Mouse (Mus musculus) T-helper 2 cell (primary cell): ENCODE results near the gene Lgi4.

Experiments used
- in situ Hi-C: fragments of 300-600 bp; cut with MboI, MseI; formaldehyde crosslinking; loops from one replicate; pipeline ENCODE4 v1.15.1; 2025; ENCODE audit warnings: high pct_unique_total_duplicates

The Lgi4 gene

GRCm38 (mm10) chr7:31076492-31076891 lies 17.4 kb downstream of the Lgi4 start, which contains the start of gene Fxyd3:
Gene Fxyd3 (minus strand): TSS chr7:31076704.
- in situ Hi-C loops: no loop called here

- in situ Hi-C loops: no loop called here
These were observed 18.3 kb downstream of the Lgi4 start for GRCm38 (mm10) chr7:31077470-31077869.

GRCm38 (mm10) chr7:31077885-31078445 lies 18.8 kb downstream of the Lgi4 start:
- in situ Hi-C loops: no loop called here

GRCm38 (mm10) chr7:31079670-31080069 lies 20.5 kb downstream of the Lgi4 start:
- in situ Hi-C loops: no loop called here

GRCm38 (mm10) chr7:31080611-31081010 lies 21.5 kb downstream of the Lgi4 start:
- in situ Hi-C loops: no loop called here

GRCm38 (mm10) chr7:31081106-31081505 lies 22.0 kb downstream of the Lgi4 start:
- in situ Hi-C loops: no loop called here

GRCm38 (mm10) chr7:31082106-31082505 lies 23.0 kb downstream of the Lgi4 start:
- in situ Hi-C loops: no loop called here

GRCm38 (mm10) chr7:31082831-31083588 lies 23.9 kb downstream of the Lgi4 start:
- in situ Hi-C loops: no loop called here

- in situ Hi-C loops: no loop called here
These were observed 25.0 kb downstream of the Lgi4 start for GRCm38 (mm10) chr7:31084140-31084539.

- in situ Hi-C loops: no loop called here
These were observed 26.0 kb downstream of the Lgi4 start for GRCm38 (mm10) chr7:31085171-31085570.

- in situ Hi-C loops: no loop called here
These were observed 27.1 kb downstream of the Lgi4 start for GRCm38 (mm10) chr7:31086175-31086755.

- in situ Hi-C loops: no loop called here
These were observed 28.1 kb downstream of the Lgi4 start for GRCm38 (mm10) chr7:31087262-31087661.

- in situ Hi-C loops: no loop called here
These were observed 29.1 kb downstream of the Lgi4 start for GRCm38 (mm10) chr7:31088206-31088605.

- in situ Hi-C loops: no loop called here
These were observed 30.6 kb downstream of the Lgi4 start for GRCm38 (mm10) chr7:31089721-31090120.

GRCm38 (mm10) chr7:31094774-31095501 lies 35.8 kb downstream of the Lgi4 start:
- in situ Hi-C loops: no loop called here

- in situ Hi-C loops: no loop called here
These were observed 37.9 kb downstream of the Lgi4 start for GRCm38 (mm10) chr7:31096892-31097564.

GRCm38 (mm10) chr7:31097583-31098248 lies 38.6 kb downstream of the Lgi4 start:
- in situ Hi-C loops: no loop called here

GRCm38 (mm10) chr7:31098697-31099611 lies 39.8 kb downstream of the Lgi4 start:
- in situ Hi-C loops: no loop called here

GRCm38 (mm10) chr7:31099612-31099982 lies 40.5 kb downstream of the Lgi4 start:
- in situ Hi-C loops: no loop called here

- in situ Hi-C loops: no loop called here
These were observed 41.6 kb downstream of the Lgi4 start for GRCm38 (mm10) chr7:31100786-31101185.
